Mouse (Mus musculus) left cerebral cortex, adult 18-20 months (tissue): ENCODE data around the gene Hoxa3. TPM values are rescaled to one million over a fixed set of nuclear protein-coding genes. Genes with fewer than 3 reads are reported as not detected.

Experiments
- DNase-seq, 2 experiments: peaks; one replicate each; pipeline ENCODE4 v3.0.0; 2021 to 2022; ENCODE audit warnings: low spot score in 2 of 2, mixed read lengths in 1 of 2
- total RNA-seq, 2 experiments: library from RNA; stranded (reverse); gene quantifications; 2 replicates each; pipeline ENCODE4 v1.2.3; 2021

The Hoxa3 gene
- total RNA-seq, 2 experiments from 2014 or later, result not detected

GRCm38 (mm10) chr6:52169499-52170165 is 43.5 kb downstream of the Hoxa3 start:
- DNase-seq, result no peak

GRCm38 (mm10) chr6:52168191-52169055 is 44.7 kb downstream of the Hoxa3 start:
- DNase-seq, result peak in 1 of 2 experiments; percentile 1

DNA sequence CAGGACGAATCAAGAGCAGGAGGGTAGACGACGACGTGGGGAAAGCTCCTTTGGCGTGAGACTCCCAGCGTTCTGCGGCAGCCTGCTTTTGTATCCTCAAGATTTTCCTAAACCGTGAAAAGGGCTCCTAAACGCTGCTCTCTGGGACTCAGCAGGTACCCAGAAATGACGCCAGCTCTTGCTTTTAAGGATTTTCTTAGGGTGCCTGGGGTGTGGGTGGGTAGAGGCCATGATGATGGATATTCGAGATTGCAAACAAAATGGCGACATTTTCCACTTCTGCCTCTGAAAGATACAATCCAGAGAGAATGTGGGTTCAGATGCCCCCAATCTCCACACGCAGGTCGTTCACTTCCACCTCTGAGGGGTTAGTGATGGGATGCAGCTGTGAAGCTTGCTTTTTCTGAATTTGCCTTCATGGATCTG is 45.4 kb downstream of the Hoxa3 start:
- peak in 1 of 2 experiments; percentile 0 for DNase-seq

- no peak for DNase-seq
Measured at GRCm38 (mm10) chr6:52167176-52167575, 46.0 kb downstream of the Hoxa3 start.

DNA sequence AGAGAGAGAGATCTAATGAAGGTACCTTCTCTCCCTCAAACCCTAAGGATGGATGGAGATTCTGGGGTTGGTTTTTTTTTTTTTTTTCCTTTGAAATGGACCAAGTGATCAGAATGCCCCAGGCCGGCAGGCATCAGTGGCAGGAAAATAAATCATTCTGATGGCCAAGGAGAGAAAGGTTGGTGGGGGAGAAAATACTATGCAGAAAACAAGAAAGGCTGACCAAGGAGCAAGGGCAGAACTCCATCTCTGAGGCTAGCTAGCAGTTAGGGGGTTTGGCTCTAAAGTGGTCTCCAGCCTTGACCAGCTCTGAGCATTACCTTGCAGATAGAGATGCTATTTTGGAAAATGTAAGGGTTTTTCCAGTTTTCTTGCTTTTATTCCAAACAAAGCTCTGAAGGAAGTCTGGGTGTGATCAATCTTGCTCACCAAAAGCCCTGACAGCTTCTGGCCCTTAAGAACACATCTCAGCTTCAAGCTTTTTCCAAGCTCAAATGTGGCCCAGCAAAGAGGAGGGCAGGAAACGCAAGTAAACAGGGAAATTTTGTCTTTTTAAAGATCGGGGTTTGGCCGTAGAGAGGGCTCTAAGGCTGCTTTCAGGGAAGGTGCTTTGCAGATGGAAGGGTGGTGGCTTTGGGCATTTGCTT is 46.6 kb downstream of the Hoxa3 start:
- DNase-seq, result peak in 1 of 2 experiments; percentile 0

DNA sequence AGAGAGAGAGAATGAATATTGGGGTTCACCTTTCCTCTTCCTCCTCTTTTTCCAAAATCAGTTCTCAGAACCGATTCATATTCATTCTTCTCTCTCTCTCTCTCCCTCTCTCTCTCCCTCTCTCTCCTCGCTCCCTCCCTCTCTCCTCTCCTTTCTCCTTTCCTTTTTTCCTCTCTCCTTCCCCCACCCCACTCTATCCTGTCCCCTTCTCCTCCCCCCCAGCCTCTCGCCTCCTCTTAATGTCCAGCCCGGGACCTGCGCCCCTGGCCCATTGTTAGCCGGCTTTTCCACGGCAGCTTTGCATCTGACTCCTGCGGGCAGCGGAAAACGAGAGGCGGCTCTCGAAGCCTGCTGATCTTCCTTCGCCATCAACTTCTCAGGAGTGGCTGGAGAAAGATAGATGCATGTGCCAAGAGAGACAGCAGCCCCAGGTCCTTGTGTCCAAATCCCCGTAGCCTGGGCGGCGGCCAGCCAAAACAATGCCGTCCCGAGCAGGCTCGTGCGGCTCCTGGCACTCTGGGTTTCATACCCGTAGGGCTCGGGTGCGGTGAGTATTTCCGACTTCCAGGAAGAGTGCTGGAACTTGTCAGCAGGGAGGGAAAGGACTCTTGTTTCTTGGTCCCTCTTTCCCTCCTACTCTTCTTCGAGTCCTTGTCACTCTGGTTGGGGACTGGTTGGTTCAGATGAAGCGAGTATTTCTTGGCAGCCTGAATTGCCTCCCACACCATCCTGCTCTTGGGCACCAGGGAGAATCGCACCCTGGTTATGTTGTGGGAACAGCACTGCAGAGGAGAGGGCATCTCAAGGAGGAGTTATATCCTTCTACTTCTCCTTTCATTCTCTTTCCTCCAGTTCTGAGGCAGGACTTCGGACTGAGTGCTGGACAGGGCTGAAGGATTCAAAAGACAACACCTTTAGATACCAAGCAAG is 47.4 kb downstream of the Hoxa3 start:
- DNase-seq, result peak in 1 of 2 experiments; percentile 0

- peak in 1 of 2 experiments; percentile 1 for DNase-seq
Measured at GRCm38 (mm10) chr6:52164626-52165440, 48.3 kb downstream of the Hoxa3 start, which contains the start of gene Hoxa2. TSS of gene Hoxa2 (minus strand) at chr6:52164831.

GRCm38 (mm10) chr6:52164051-52164625 is 49.0 kb downstream of the Hoxa3 start:
- DNase-seq, result peak in 1 of 2 experiments; percentile 1

GRCm38 (mm10) chr6:52163366-52164031 is 49.6 kb downstream of the Hoxa3 start:
- peak in 1 of 2 experiments; percentile 0 for DNase-seq

DNA sequence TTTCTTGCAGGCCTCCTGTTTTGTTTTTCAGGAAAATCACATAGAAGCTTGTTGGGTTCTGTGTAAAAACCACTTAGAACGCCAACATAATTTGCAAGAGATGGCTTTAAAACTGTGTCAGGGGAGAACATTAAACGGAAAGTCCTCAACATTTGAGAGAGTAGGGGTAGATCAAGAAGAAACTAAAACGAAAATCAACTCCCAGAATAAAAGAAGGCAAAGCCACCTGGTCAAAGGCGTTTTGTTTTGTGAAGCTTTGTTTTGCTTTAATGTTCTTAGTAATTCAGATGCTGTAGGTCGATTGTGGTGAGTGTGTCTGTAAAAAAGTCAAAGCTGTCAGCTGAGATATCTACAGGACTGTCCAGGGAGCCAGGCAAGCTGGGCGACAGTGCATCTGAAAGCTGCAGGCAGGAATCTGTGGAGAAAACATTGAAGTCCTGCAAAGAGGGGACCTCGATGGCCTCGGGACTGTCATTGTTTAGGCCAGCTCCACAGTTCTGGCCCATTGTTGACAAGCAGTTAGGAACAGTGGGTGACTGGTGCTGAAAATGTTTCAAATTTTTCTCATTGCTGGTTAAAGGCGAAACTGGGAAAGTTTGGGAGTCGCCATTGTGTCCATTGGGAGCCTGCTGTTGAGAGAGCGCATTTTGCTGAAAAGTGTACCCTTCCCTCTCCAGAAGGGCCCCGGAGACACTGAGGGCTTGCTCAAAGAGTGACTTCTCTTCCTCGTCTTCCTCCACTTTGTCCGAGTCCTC is 50.3 kb downstream of the Hoxa3 start:
- peak in 1 of 2 experiments; percentile 1 for DNase-seq

- DNase-seq, result no peak
Measured at GRCm38 (mm10) chr6:52162093-52162380, 51.1 kb downstream of the Hoxa3 start.

GRCm38 (mm10) chr6:52161336-52162092 is 51.6 kb downstream of the Hoxa3 start:
- no peak for DNase-seq

DNA sequence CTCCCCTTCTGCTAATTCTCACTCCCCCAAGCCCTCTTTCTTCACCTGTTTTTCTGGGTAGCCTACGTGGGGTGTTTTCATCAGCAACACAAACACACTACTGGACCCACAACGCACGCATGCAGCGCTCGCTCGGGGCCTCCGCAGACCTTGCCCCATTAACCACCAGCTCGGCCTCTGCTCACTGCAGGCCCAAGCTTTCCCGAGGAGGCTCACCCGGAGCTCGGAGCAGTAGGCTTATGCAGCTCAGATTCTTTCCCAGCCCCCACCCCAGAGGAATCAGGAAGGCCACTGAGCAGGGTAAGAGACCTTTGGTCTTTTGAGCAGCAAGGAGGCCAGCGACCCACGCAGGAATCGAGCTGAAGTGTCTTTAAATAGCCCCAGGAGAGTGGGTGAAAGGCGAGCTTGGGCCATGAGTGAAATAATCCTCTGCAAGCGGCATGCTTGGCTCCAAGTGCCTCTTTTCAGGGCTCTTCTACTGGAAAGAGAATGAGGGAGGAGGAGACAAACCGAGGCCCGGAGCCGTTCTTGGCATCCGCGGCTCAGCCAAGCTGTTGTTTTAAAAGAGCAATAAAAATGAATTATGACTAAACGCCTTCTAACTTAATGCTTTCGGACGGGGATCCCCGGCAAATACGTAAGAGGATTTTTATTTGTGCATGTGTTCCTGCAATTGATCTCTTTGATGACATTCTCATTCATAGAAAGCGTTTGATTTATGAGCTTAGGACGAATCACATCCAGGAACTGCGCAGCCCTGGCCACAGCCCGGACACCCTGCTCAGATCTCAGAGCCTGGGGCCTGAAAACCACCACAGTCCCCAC is 52.4 kb downstream of the Hoxa3 start:
- no peak for DNase-seq

- no peak for DNase-seq
Measured at GRCm38 (mm10) chr6:52159979-52160378, 53.2 kb downstream of the Hoxa3 start.

DNA sequence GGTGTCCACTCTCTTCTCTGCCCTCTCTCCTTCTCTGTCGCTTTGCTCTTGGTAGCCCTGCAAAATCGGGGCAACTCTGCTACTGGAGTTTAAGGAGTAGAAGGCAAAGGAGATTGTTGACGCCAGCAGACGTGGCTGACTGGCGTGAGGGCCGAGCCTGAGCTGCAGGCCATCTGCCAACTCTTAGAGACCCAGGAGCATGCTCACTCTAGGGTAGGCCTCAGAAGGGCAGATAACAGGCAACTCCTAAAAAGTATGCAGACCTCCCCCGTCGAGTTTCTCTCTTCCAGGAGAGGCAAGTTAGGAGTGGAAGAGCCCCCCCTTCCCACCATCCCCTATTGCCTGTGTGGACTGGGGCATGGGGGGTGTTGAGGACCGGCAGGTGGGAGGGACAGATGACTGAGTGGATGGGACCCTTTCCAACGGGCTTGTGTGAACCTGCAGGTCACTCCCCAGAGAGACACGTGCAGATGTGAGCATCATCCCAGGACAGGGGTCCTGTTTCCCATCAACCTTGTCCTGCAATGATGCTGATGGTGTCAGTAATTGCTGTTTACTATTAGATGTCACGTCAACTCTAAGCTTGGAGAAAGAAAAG is 53.9 kb downstream of the Hoxa3 start:
- DNase-seq, result no peak
